Mouse (Mus musculus): ENCODE results near the gene Trim50. TPM values are rescaled to one million over a fixed set of nuclear protein-coding genes. Genes with fewer than 3 reads are reported as not detected.
"Not testable (repeated sequence)": the region's sequence is repeated elsewhere in the genome, so short reads cannot be mapped to it uniquely, and the experiment has no call there.

The Trim50 gene
- polyA plus RNA-seq, 1 experiment from 2014 or later = not detected

DNA sequence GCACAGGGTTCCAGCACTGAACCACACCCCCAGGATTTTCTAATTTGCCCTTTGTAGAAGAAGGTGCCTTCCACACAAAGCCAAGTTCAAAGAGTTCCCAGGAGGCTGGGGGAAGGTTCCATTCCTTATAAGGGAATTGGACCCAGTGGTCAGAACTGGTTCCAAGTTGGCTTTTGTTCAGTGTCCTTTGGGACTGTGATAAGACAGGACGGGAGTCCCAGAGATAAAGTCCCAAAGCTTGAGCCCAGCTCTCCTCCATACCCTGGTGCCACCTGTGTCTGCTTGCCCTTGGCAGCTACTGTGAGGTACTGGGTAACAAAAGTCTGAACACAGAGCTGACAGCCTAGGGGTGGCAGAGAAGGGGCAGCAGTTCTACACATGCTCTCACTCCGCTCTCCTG, 6.7 kb downstream of the Trim50 start:
- no peaks in the 10 kb centered on the region for H3K9me3 ChIP-seq (replicated peaks; ENCODE audit: control insufficient read depth, low read length, poor library complexity, severe bottlenecking)
- 91% methylated on average over 2 of the region's 2 CpGs for WGBS
- no peak for ATAC-seq
- no peak overlapping the region for H3K4me2 ChIP-seq (ENCODE audit: low read length)
- H3K9ac ChIP-seq (ENCODE audit: low read depth, low read length) = no peak overlapping the region
- no peak overlapping the region for H3K4me3 ChIP-seq (ENCODE audit: low read depth, low read length)
- H3K36me3 ChIP-seq (ENCODE audit: control insufficient read depth, insufficient read depth, low read length) = no peaks in the 10 kb centered on the region
- no peaks in the 10 kb centered on the region for H3K27me3 ChIP-seq (ENCODE audit: control insufficient read depth, insufficient read depth, low read depth, low read length)
- H3K27ac ChIP-seq (ENCODE audit: low read length) = no peak overlapping the region
- H3K4me1 ChIP-seq (ENCODE audit: control insufficient read depth, insufficient read depth, low read length) = no peaks in the 10 kb centered on the region

GRCm38 (mm10) chr5:135362572-135362971, 9.5 kb downstream of the Trim50 start:
- WGBS = 93% methylated on average over 3 of the region's 3 CpGs
- no peaks in the 10 kb centered on the region for H3K4me1 ChIP-seq (ENCODE audit: control insufficient read depth, insufficient read depth, low read length)
- no peak overlapping the region for H3K9ac ChIP-seq (ENCODE audit: low read depth, low read length)
- H3K27me3 ChIP-seq (ENCODE audit: control insufficient read depth, insufficient read depth, low read depth, low read length) = no peaks in the 10 kb centered on the region; the same call in 1 of the 2 replicates
- no peak overlapping the region for H3K27ac ChIP-seq (ENCODE audit: low read length)
- no peak overlapping the region for H3K4me3 ChIP-seq (ENCODE audit: low read depth, low read length)
- H3K4me2 ChIP-seq (ENCODE audit: low read length) = no peak overlapping the region
- H3K9me3 ChIP-seq (replicated peaks; ENCODE audit: control insufficient read depth, low read length, poor library complexity, severe bottlenecking) = no peaks in the 10 kb centered on the region
- no peaks in the 10 kb centered on the region for H3K36me3 ChIP-seq (ENCODE audit: control insufficient read depth, insufficient read depth, low read length)
- no peak for ATAC-seq

- Histone ChIP-seq H3K27me3 (ENCODE audit: control insufficient read depth, insufficient read depth, low read depth, low read length) (no peaks in the 10 kb centered on the region; the same call in 1 of the 2 replicates), H3K9me3 (replicated peaks; ENCODE audit: control insufficient read depth, low read length, poor library complexity, severe bottlenecking) (no peaks in the 10 kb centered on the region), H3K27ac (ENCODE audit: low read length) (no peak overlapping the region), H3K4me3 (ENCODE audit: low read depth, low read length) (no peak overlapping the region), H3K4me2 (ENCODE audit: low read length) (no peak overlapping the region), H3K36me3 (ENCODE audit: control insufficient read depth, insufficient read depth, low read length) (no peaks in the 10 kb centered on the region), H3K9ac (ENCODE audit: low read depth, low read length) (no peak overlapping the region), H3K4me1 (ENCODE audit: control insufficient read depth, insufficient read depth, low read length) (no peaks in the 10 kb centered on the region)
- no peak for ATAC-seq
- 21% methylated on average over 12 of the region's 12 CpGs for WGBS
These were observed 10.4 kb downstream of the Trim50 start for GRCm38 (mm10) chr5:135363540-135363939.

DNA sequence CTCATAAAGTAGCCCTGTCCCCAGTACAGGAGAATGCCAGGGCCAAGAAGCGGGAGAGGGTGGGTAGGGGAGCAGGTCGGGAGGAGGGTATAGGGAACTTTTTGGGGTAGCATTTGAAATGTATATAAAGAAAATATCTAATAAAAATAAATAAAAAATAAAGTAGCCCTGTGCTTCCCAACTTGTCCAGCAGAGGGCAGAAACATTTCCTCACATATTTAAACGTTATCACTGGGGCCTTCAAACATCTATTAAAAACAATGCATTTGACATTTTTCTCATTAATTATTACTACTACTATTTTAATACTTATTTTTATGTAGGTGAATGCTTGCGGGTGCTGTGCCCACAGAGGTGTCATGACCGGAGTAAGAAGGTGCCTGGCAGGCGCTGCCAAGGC, 14.7 kb downstream of the Trim50 start:
- no peak for ATAC-seq
- peaks cover 6% of the 10 kb centered on the region; the same call in 1 of the 2 replicates for H3K36me3 ChIP-seq (ENCODE audit: control insufficient read depth, insufficient read depth, low read length)
- no peak overlapping the region for H3K27ac ChIP-seq (ENCODE audit: low read length)
- H3K27me3 ChIP-seq (ENCODE audit: control insufficient read depth, insufficient read depth, low read depth, low read length) = no peaks in the 10 kb centered on the region; the same call in 1 of the 2 replicates
- H3K9me3 ChIP-seq (replicated peaks; ENCODE audit: control insufficient read depth, low read length, poor library complexity, severe bottlenecking) = no peaks in the 10 kb centered on the region
- no peak overlapping the region for H3K4me2 ChIP-seq (ENCODE audit: low read length)
- H3K4me3 ChIP-seq (ENCODE audit: low read depth, low read length) = no peak overlapping the region
- H3K9ac ChIP-seq (ENCODE audit: low read depth, low read length) = no peak overlapping the region
- peaks cover 12% of the 10 kb centered on the region for H3K4me1 ChIP-seq (ENCODE audit: control insufficient read depth, insufficient read depth, low read length)
- WGBS = 58% methylated on average over 6 of the region's 6 CpGs

DNA sequence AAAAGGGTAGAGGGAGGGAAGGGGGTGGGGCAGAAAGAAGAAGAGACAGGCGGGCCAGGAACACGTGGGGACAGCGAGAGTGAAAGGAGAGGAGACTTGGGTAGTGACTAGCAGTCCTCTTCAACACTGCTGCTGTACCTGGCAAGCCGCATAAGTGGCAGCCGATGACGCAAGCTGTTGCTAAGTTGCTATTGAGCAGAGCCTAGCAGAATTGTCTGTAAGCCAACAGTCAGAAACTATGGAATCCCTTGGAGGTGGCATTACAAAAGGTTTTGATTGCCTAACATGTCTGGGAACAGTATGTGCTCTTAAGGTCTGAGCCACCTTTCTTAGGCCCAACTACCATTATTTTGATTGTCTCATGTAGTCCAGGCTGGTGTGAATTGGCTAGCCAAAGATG, 15.2 kb downstream of the Trim50 start:
- H3K27ac ChIP-seq (ENCODE audit: low read length) = no peak overlapping the region
- no peak overlapping the region for H3K4me3 ChIP-seq (ENCODE audit: low read depth, low read length)
- no peaks in the 10 kb centered on the region for H3K9me3 ChIP-seq (replicated peaks; ENCODE audit: control insufficient read depth, low read length, poor library complexity, severe bottlenecking)
- H3K4me1 ChIP-seq (ENCODE audit: control insufficient read depth, insufficient read depth, low read length) = peaks cover 12% of the 10 kb centered on the region
- no peaks in the 10 kb centered on the region; the same call in 1 of the 2 replicates for H3K27me3 ChIP-seq (ENCODE audit: control insufficient read depth, insufficient read depth, low read depth, low read length)
- WGBS = 78% methylated on average over 6 of the region's 6 CpGs
- ATAC-seq = no peak
- no peak overlapping the region for H3K4me2 ChIP-seq (ENCODE audit: low read length)
- H3K36me3 ChIP-seq (ENCODE audit: control insufficient read depth, insufficient read depth, low read length) = peaks cover 9% of the 10 kb centered on the region
- H3K9ac ChIP-seq (ENCODE audit: low read depth, low read length) = no peak overlapping the region

DNA sequence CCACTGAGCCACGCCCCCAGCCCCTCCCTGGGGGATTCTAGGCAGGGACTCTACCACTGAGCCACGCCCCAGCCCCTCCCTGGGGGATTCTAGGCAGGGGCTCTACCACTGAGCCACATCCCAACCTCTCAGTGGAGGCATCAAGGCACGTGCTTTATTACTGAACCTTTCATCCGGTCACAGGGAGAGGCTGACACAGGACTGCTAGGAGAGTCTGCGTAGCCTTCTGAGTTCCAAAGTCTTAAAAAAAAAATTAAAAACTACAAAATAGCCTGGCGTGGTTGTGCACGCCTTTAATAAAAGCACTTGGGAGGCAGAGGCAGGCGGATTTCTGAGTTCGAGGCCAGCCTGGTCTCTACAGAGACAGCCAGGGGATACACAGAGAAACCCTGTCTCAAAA, 16.1 kb downstream of the Trim50 start:
- not testable (repeated sequence) for H3K27ac ChIP-seq (ENCODE audit: low read length); H3K27me3 ChIP-seq (ENCODE audit: control insufficient read depth, insufficient read depth, low read depth, low read length); H3K9me3 ChIP-seq (replicated peaks; ENCODE audit: control insufficient read depth, low read length, poor library complexity, severe bottlenecking); ATAC-seq
- 67% methylated on average over 9 of the region's 9 CpGs for WGBS
- Histone ChIP-seq H3K4me1 (ENCODE audit: control insufficient read depth, insufficient read depth, low read length) (peaks cover 12% of the 10 kb centered on the region), H3K36me3 (ENCODE audit: control insufficient read depth, insufficient read depth, low read length) (peaks cover 16% of the 10 kb centered on the region), H3K4me2 (ENCODE audit: low read length) (peak overlapping the region; percentile 67), H3K9ac (ENCODE audit: low read depth, low read length) (peak overlapping the region; percentile 92), H3K4me3 (ENCODE audit: low read depth, low read length) (peak overlapping the region; percentile 89)

DNA sequence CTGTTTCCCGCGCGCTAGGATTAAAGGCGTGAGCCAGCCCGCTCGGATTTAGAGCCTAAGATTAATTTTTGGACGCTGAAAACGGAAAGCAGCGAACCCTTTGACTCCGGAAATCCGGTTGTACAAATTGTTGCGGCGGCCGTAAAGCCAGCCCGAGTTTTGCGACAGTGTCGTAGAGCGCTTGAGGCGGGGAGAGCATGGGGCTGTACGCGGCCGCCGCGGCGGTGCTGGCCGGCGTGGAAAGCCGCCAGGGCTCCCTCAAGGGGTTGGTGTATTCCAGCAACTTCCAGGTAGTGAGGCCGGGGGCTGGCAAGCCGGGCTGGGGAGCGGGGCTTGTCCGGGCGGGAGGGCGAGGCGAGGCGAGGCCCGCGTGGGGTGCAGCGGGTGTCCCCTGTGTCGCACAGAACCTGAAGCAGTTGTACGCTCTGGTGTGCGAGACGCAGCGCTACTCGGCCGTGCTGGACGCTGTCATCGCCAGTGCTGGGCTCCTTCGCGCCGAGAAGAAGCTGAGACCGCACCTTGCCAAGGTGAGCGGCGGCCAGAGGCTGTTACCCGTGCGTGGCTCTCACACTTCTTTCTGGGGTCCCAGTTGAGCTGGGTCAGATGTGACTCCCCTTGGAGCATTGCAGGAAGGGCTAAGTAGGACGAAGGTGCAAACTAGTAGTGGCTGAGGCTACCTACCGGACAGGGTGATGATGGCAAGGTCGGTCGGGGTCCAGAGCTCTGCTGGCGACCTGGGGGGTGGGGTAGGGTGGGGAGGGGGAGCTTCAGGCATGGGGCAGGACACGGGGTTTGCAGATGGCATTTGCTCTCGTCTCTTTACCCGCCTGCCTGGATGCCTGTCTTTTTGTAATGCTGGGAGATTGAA, 16.9 kb downstream of the Trim50 start, which contains the start of gene Nsun5:
TSS of gene Nsun5 (plus strand) at position 167 of the 868 bp plus-strand sequence.
- Histone ChIP-seq H3K27ac (ENCODE audit: low read length) (peak within 1 kb of the TSS; percentile 47), H3K36me3 (ENCODE audit: control insufficient read depth, insufficient read depth, low read length) (peaks cover 19% of the 10 kb centered on the region), H3K27me3 (ENCODE audit: control insufficient read depth, insufficient read depth, low read depth, low read length) (no peaks in the 10 kb centered on the region; the same call in 1 of the 2 replicates), H3K4me3 (ENCODE audit: low read depth, low read length) (peak within 1 kb of the TSS; percentile 89), H3K9me3 (replicated peaks; ENCODE audit: control insufficient read depth, low read length, poor library complexity, severe bottlenecking) (no peaks in the 10 kb centered on the region), H3K4me1 (ENCODE audit: control insufficient read depth, insufficient read depth, low read length) (peaks cover 12% of the 10 kb centered on the region), H3K4me2 (ENCODE audit: low read length) (peak within 1 kb of the TSS; percentile 91), H3K9ac (ENCODE audit: low read depth, low read length) (peak within 1 kb of the TSS; percentile 92)
- peak; percentile 67 for ATAC-seq
- WGBS = under 1% methylated on average over 61 of the region's 64 CpGs

GRCm38 (mm10) chr5:135371195-135371594, 18.1 kb downstream of the Trim50 start:
- no peaks in the 10 kb centered on the region for H3K27me3 ChIP-seq (ENCODE audit: control insufficient read depth, insufficient read depth, low read depth, low read length)
- H3K36me3 ChIP-seq (ENCODE audit: control insufficient read depth, insufficient read depth, low read length) = peaks cover 30% of the 10 kb centered on the region
- no peak overlapping the region for H3K9ac ChIP-seq (ENCODE audit: low read depth, low read length)
- no peak for ATAC-seq
- H3K9me3 ChIP-seq (replicated peaks; ENCODE audit: control insufficient read depth, low read length, poor library complexity, severe bottlenecking) = no peaks in the 10 kb centered on the region
- no peak overlapping the region; the same call in 1 of the 2 replicates for H3K4me2 ChIP-seq (ENCODE audit: low read length)
- peaks cover 12% of the 10 kb centered on the region for H3K4me1 ChIP-seq (ENCODE audit: control insufficient read depth, insufficient read depth, low read length)
- no peak overlapping the region for H3K4me3 ChIP-seq (ENCODE audit: low read depth, low read length)
- no peak overlapping the region for H3K27ac ChIP-seq (ENCODE audit: low read length)
- WGBS = 97% methylated on average over 13 of the region's 13 CpGs

GRCm38 (mm10) chr5:135373601-135374000, 20.5 kb downstream of the Trim50 start:
- no peak for ATAC-seq

More at GRCm38 (mm10) chr5:135373601-135374000, 20.5 kb downstream of the Trim50 start:
- Histone ChIP-seq H3K9ac (ENCODE audit: low read depth, low read length) (no peak overlapping the region), H3K27ac (ENCODE audit: low read length) (no peak overlapping the region), H3K9me3 (replicated peaks; ENCODE audit: control insufficient read depth, low read length, poor library complexity, severe bottlenecking) (no peaks in the 10 kb centered on the region), H3K27me3 (ENCODE audit: control insufficient read depth, insufficient read depth, low read depth, low read length) (no peaks in the 10 kb centered on the region), H3K36me3 (ENCODE audit: control insufficient read depth, insufficient read depth, low read length) (peaks cover 41% of the 10 kb centered on the region), H3K4me3 (ENCODE audit: low read depth, low read length) (no peak overlapping the region), H3K4me1 (ENCODE audit: control insufficient read depth, insufficient read depth, low read length) (peaks cover 12% of the 10 kb centered on the region), H3K4me2 (ENCODE audit: low read length) (no peak overlapping the region)
- 98% methylated on average over 5 of the region's 5 CpGs for WGBS
